ENCODE assay signal across 18 mouse cellular contexts in genomic region chr2:3096101-3096500, GRCm38 (mm10). TPM values are rescaled to one million over a fixed set of nuclear protein-coding genes. Genes with fewer than 3 reads are reported as not detected.
"Had no signal": no experiment of that assay in that cellular context is flagged by ENCODE, and none has a peak within 500 bp of the region (broad histone marks: within the 10 kb centered on the region; RNA-seq: fewer than 3 reads in every experiment).

No protein-coding gene starts in this region.

- DNase-seq: left cerebral cortex, postnatal 4 days; liver; liver, embryonic 13.5 days; liver, postnatal 0 days; lung, adult 18-20 months; lung, adult 2 months; lung, embryonic 14.5 days; lung, postnatal 10 days; lung, postnatal 14 days; lung, postnatal 36 days; lung, postnatal 4 days; midbrain, embryonic 14.5 days had no signal

- ATAC-seq: liver, embryonic 12.5 days; liver, postnatal 0 days; lung, postnatal 0 days; midbrain, embryonic 13.5 days; midbrain, embryonic 15.5 days; midbrain, embryonic 16.5 days had no signal

RNA-seq across cellular contexts. Expression of gene Fam171a1, which starts 17.9 kb away (rescaled TPM):
- total RNA-seq: monocyte, adult 5-6 weeks had no signal
